Mouse (Mus musculus) kidney, embryonic 14.5 days (tissue): ENCODE measurements around the gene Lpgat1. TPM values are rescaled to one million over a fixed set of nuclear protein-coding genes. Genes with fewer than 3 reads are reported as not detected.

ENCODE experiments used
- ATAC-seq: fragments of 200-750 bp; cut with Nextera tagmentation; 2 replicates; pipeline ENCODE4 v1.8.0; 2017; ENCODE audit warnings: moderate number of reproducible peaks, mild to moderate bottlenecking, moderate TSS enrichment, moderate library complexity; ENCODE audit not compliant: low FRiP score, low TSS enrichment
- H3K27ac ChIP-seq: fragments of 300-500 bp; sonication (generic); 2 replicates; pipeline ENCODE4 v1.5.1; 2014; ENCODE audit warnings: low read depth, mild to moderate bottlenecking, low read length, moderate library complexity, mixed read lengths
- H3K27me3 ChIP-seq: fragments of 300-500 bp; sonication (generic); 2 replicates; pipeline ENCODE4 v1.6.1; 2014; ENCODE audit warnings: mild to moderate bottlenecking, low read length; ENCODE audit not compliant: control insufficient read depth, insufficient read depth
- H3K36me3 ChIP-seq: fragments of 300-500 bp; sonication (generic); 2 replicates; pipeline ENCODE4 v1.6.1; 2014; ENCODE audit warnings: low read length, mixed read lengths; ENCODE audit not compliant: control insufficient read depth, insufficient read depth
- H3K4me1 ChIP-seq: fragments of 300-500 bp; sonication (generic); 2 replicates; pipeline ENCODE4 v1.6.1; 2014; ENCODE audit warnings: low read length, mixed read lengths; ENCODE audit not compliant: control insufficient read depth, insufficient read depth
- H3K4me2 ChIP-seq: fragments of 300-500 bp; sonication (generic); replicated peaks from 2 replicates; pipeline ENCODE4 v1.6.1; 2014; ENCODE audit warnings: low read depth, mild to moderate bottlenecking, low read length
- H3K4me3 ChIP-seq: fragments of 300-500 bp; sonication (generic); 2 replicates; pipeline ENCODE4 v1.5.1; 2014; ENCODE audit warnings: mild to moderate bottlenecking, low read length
- H3K9ac ChIP-seq: fragments of 300-500 bp; sonication (generic); 2 replicates; pipeline ENCODE4 v1.6.1; 2014; ENCODE audit warnings: low read depth, mild to moderate bottlenecking, low read length, moderate library complexity
- H3K9me3 ChIP-seq: fragments of 300-500 bp; sonication (generic); 2 replicates; pipeline ENCODE4 v1.6.1; 2016; ENCODE audit warnings: low read length; ENCODE audit not compliant: control insufficient read depth
- WGBS: fragments of 180-500 bp; shearing (Covaris S2); extraction: QIAGEN DNeasy Blood & Tissue Kit; methylation state at CpG from one replicate; pipeline ENCODE4 v1.1.7; 2014; 5-methylcytosine and 5-hydroxymethylcytosine counted together
- polyA plus RNA-seq: library from polyadenylated mRNA; unstranded; fragments of >200 nt; fragmentation: Nextera tagmentation; extraction: Ambion mirVana; gene quantifications from 2 replicates; pipeline ENCODE4 v1.2.1, GENCODE M21; 2014

The Lpgat1 gene
- polyA plus RNA-seq, 1 experiment from 2014 or later = 30.4 TPM

- H3K4me2 ChIP-seq = no peak overlapping the region
- no peaks in the 10 kb centered on the region for H3K36me3 ChIP-seq
- H3K9ac ChIP-seq = no peak overlapping the region
- no peaks in the 10 kb centered on the region for H3K27me3 ChIP-seq
- H3K4me1 ChIP-seq = no peaks in the 10 kb centered on the region
- WGBS = 50% methylated on average over 8 of the region's 8 CpGs
- H3K4me3 ChIP-seq = no peak overlapping the region
- H3K27ac ChIP-seq = no peak overlapping the region
- peak; percentile 33; the same call in 1 of the 2 replicates for ATAC-seq
- H3K9me3 ChIP-seq = 0 out of 2 replicates have a peak, but pooled peaks cover 3% of the 10 kb centered on the region
These were observed 75.4 kb downstream of the Lpgat1 start for GRCm38 (mm10) chr1:191792991-191793390.

GRCm38 (mm10) chr1:191793888-191794532, 76.4 kb downstream of the Lpgat1 start:
- no peak overlapping the region for H3K4me2 ChIP-seq
- 0 out of 2 replicates have a peak, but pooled peaks cover 3% of the 10 kb centered on the region for H3K9me3 ChIP-seq
- no peaks in the 10 kb centered on the region for H3K27me3 ChIP-seq
- ATAC-seq = peak; percentile 32; the same call in 1 of the 2 replicates
- whole genome bisulfite sequencing = 69% methylated on average over 7 of the region's 7 CpGs
- H3K9ac ChIP-seq = no peak overlapping the region
- H3K27ac ChIP-seq = no peak overlapping the region
- H3K36me3 ChIP-seq = no peaks in the 10 kb centered on the region
- H3K4me1 ChIP-seq = no peaks in the 10 kb centered on the region
- no peak overlapping the region for H3K4me3 ChIP-seq

GRCm38 (mm10) chr1:191796238-191796896, 78.7 kb downstream of the Lpgat1 start:
- ATAC-seq = no peak
- 79% methylated on average over 4 of the region's 4 CpGs for WGBS
- no peaks in the 10 kb centered on the region for H3K27me3 ChIP-seq

GRCm38 (mm10) chr1:191802093-191802819, 84.6 kb downstream of the Lpgat1 start:
- Histone ChIP-seq H3K36me3 (no peaks in the 10 kb centered on the region), H3K27ac (no peak overlapping the region), H3K4me3 (no peak overlapping the region), H3K9me3 (peaks cover 4% of the 10 kb centered on the region; the same call in 1 of the 2 replicates), H3K27me3 (no peaks in the 10 kb centered on the region), H3K9ac (no peak overlapping the region), H3K4me1 (no peaks in the 10 kb centered on the region), H3K4me2 (no peak overlapping the region)
- 47% methylated on average over 9 of the region's 9 CpGs for WGBS
- no peak for ATAC-seq

More at GRCm38 (mm10) chr1:191796238-191796896, 78.7 kb downstream of the Lpgat1 start:
- H3K4me1 ChIP-seq = no peaks in the 10 kb centered on the region
- H3K27ac ChIP-seq = no peak overlapping the region
- no peak overlapping the region for H3K4me2 ChIP-seq
- H3K4me3 ChIP-seq = no peak overlapping the region
- H3K9ac ChIP-seq = no peak overlapping the region
- H3K36me3 ChIP-seq = no peaks in the 10 kb centered on the region
- H3K9me3 ChIP-seq = no peaks in the 10 kb centered on the region

- no peaks in the 10 kb centered on the region for H3K36me3 ChIP-seq
- no peak overlapping the region for H3K4me3 ChIP-seq
- ATAC-seq = no peak
- no peak overlapping the region for H3K9ac ChIP-seq
- no peaks in the 10 kb centered on the region for H3K4me1 ChIP-seq
- H3K27me3 ChIP-seq = no peaks in the 10 kb centered on the region
- H3K4me2 ChIP-seq = no peak overlapping the region
- peaks cover 4% of the 10 kb centered on the region; the same call in 1 of the 2 replicates for H3K9me3 ChIP-seq
- H3K27ac ChIP-seq = no peak overlapping the region
- 57% methylated on average over 10 of the region's 10 CpGs for WGBS
These were observed 85.4 kb downstream of the Lpgat1 start for GRCm38 (mm10) chr1:191802820-191803655.

- no peaks in the 10 kb centered on the region for H3K36me3 ChIP-seq
- no peak overlapping the region for H3K4me3 ChIP-seq
- 24% methylated on average over 5 of the region's 5 CpGs for WGBS
These were observed 87.1 kb downstream of the Lpgat1 start for GRCm38 (mm10) chr1:191804747-191805146.

GRCm38 (mm10) chr1:191805788-191806187, 88.2 kb downstream of the Lpgat1 start:
- H3K4me3 ChIP-seq = no peak overlapping the region
- H3K4me1 ChIP-seq = no peaks in the 10 kb centered on the region
- 72% methylated on average over 6 of the region's 6 CpGs for WGBS
- no peak overlapping the region for H3K9ac ChIP-seq
- peaks cover 4% of the 10 kb centered on the region; the same call in 1 of the 2 replicates for H3K9me3 ChIP-seq
- ATAC-seq = no peak
- H3K4me2 ChIP-seq = no peak overlapping the region
- no peaks in the 10 kb centered on the region for H3K36me3 ChIP-seq
- H3K27ac ChIP-seq = no peak overlapping the region
- no peaks in the 10 kb centered on the region for H3K27me3 ChIP-seq

More at GRCm38 (mm10) chr1:191804747-191805146, 87.1 kb downstream of the Lpgat1 start:
- peak; percentile 66 for ATAC-seq
- Histone ChIP-seq H3K9me3 (peaks cover 4% of the 10 kb centered on the region; the same call in 1 of the 2 replicates), H3K27ac (no peak overlapping the region), H3K27me3 (no peaks in the 10 kb centered on the region), H3K4me2 (no peak overlapping the region), H3K9ac (no peak overlapping the region), H3K4me1 (no peaks in the 10 kb centered on the region)

GRCm38 (mm10) chr1:191806740-191807139, 89.1 kb downstream of the Lpgat1 start:
- no peaks in the 10 kb centered on the region for H3K4me1 ChIP-seq
- H3K27me3 ChIP-seq = no peaks in the 10 kb centered on the region
- H3K4me2 ChIP-seq = no peak overlapping the region
- WGBS = 98% methylated on average over 4 of the region's 4 CpGs
- ATAC-seq = no peak
- no peaks in the 10 kb centered on the region for H3K36me3 ChIP-seq
- H3K9me3 ChIP-seq = peaks cover 4% of the 10 kb centered on the region; the same call in 1 of the 2 replicates
- no peak overlapping the region for H3K27ac ChIP-seq
- no peak overlapping the region for H3K4me3 ChIP-seq
- H3K9ac ChIP-seq = no peak overlapping the region
